Mouse (Mus musculus): ENCODE data around the gene Scfd2.

The Scfd2 gene

GRCm38 (mm10) chr5:74365984-74366709 is 165.4 kb downstream of the Scfd2 start:
- DNase-seq (ENCODE audit: low read depth, low spot score) = no peak

DNA sequence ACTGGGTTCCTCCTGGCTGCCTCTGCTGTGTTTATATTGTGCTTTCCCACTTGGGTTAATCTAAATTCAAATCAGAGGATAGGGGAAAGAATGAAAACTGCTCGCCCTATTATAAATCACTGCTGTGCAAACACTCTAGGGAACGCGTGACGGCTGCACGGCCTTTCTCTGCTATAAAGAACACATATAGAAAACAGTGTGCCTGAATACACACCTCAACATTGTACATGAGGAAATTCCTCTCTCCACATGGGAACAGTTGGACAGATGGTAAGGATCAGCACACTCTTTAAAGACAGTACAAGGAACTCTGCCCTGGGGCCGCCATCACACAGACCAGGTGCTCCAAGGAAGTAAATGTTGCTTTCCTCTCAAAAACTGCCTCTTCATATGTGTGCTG is 166.2 kb downstream of the Scfd2 start:
- DNase-seq (ENCODE audit: low read depth, low spot score) = no peak

- no peak for DNase-seq (ENCODE audit: low read depth, low spot score)
Measured at GRCm38 (mm10) chr5:74363296-74363695, 168.3 kb downstream of the Scfd2 start.

GRCm38 (mm10) chr5:74361531-74361930 is 170.0 kb downstream of the Scfd2 start:
- no peak for DNase-seq (ENCODE audit: low read depth, low spot score)

- no peak for DNase-seq (ENCODE audit: low read depth, low spot score)
Measured at GRCm38 (mm10) chr5:74358033-74358432, 173.5 kb downstream of the Scfd2 start.

DNA sequence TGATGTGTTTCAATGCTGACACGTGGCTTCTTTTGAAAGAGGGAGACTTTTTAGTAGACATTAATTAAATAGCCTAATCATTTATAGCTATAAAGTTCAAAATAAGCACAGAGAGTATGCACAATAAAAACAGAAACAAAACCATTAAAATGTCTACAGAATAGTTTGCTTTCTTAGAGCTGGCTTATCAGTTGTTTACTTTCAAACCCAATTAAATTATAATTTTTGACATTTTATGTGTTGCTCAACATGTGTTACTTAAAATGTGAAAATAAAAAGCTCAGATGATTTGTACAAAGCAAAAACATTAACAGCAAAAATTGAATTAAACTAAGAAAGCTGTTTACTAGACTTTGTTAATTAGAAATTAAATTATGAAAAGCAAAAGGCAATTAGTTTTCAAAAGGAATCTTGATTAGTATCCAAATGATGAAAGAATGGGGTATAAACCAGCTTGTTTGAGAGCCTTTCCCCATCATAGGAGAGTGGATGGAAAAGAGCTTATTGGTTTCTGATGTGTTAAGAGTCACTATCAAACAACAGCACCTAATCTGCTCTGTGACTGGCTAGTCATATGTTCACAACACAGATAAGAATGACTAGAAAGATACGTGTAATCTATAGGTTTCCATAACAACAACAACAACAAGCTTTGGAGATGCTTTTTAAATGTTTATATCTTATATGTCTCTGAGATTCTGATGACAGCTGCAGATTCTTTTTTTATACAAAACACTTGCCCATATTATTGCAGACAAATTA is 176.0 kb downstream of the Scfd2 start:
- no peak for DNase-seq (ENCODE audit: low read depth, low spot score)

GRCm38 (mm10) chr5:74350909-74351308 is 180.7 kb downstream of the Scfd2 start:
- DNase-seq (ENCODE audit: low read depth, low spot score) = no peak

DNA sequence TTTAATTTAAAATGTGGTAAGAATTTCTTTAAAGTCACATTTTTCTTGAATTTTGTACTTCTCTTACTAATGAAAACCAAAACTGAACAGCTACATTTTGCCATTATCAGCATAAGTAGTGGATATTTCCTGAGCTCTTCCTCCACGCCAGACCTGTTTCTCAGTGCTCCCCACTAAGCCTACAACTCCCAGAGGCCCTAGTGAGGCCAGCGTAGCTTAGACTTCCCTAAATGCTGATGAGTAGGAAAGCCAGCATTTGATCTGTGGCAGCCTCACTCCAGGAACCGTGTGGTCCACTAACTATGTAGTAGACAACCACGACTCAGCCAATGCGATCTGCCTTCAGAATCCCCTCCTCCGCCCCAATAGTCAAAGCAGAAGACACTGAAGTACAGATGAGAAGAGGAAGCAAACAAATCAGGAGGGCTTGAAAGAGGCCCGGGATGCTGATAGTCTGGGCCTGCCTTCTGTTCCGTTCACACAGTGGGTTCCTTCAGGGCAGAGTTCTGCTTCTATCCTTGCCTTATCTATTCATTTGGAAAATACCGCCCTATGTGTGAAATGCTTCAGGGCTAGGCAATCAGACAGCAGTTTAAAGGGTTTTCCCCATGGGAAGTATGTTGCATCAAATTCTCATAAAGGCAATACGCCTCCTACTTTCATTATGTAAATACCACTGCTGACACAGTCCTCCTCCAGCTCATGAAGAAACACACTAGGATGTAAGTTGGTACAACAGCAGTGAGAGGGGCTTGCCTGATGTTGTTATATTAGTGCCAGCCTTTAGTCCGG is 183.3 kb downstream of the Scfd2 start:
- no peak for DNase-seq (ENCODE audit: low read depth, low spot score)

DNA sequence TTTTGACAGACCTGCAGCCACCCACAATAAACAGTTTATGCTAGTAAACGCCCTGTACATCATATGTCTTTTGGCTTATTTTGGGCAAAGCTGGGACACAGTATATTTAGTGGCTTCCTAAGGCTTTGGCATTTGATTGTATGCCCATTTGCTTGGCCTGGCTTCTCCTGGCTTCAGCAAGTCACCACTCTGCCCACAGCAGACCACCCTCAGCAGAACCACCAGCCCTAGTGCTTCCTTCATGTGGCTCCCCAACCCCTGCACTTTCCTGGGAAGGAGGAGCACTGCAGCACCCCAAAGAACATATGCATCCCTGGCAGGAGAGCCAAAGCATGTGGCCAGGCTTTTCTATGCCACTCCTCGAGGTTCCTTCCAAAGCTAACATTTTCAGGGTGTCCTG is 188.5 kb downstream of the Scfd2 start:
- no peak for DNase-seq (ENCODE audit: low read depth, low spot score)

DNA sequence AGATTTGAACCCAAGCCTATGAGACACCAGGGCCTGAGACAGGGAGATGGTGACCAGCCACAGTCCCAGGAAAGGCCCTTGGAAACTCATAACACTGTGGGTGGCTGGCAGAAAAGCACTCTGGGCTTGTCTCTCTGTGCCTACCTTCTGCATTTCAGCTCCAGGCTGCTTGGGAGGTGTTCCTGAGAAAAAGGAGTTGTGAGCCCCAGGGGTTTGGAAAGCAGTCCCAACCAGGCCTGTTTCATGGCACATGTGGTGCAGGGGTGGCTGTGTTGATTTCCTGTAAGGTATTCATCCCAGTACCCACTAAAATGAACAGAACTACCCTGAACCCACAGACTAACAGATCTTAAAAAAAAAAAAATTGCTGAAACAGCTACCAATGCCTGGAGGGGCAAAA is 189.0 kb downstream of the Scfd2 start:
- no peak for DNase-seq (ENCODE audit: low read depth, low spot score)

DNA sequence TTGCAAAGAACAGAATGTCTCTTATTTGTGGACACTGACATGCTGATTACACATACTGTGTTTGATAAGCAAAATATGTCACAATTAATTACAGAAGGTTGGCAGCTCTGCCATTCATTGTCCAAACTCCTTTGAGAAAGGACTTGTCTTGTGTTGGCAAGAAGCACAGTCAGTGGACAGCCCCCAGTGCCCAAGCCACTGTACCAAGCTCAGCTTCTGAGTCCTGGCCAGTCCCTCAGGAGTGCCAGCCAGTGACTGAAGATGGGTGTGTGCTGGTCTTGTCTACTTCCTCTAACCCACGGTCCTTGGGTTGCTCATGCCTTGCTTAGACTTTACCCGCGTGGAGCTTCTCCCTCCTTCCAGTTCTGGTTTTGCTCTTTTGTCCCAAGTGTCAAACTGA is 194.1 kb downstream of the Scfd2 start:
- no peak for DNase-seq (ENCODE audit: low read depth, low spot score)

DNA sequence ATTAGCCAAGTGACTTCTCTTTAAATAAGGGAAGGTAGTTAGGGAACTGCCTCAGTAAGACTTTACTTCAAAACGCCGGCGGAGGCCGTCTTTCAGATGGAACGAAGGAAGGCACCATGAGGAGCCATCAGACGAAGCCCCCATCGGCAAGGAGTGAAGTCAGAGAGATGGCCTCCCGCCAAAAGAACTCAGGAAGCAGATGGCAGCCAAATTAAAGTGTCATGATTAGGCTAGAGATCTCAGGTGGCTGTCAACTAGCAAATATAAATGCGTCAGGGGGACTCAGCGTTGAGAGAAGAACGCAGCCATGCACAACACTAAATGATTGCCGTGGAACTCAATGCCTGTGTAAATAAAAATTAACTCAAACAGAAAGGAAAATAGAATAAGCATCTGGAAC is 194.8 kb downstream of the Scfd2 start:
- no peak for DNase-seq (ENCODE audit: low read depth, low spot score)

- no peak for DNase-seq (ENCODE audit: low read depth, low spot score)
Measured at GRCm38 (mm10) chr5:74333258-74333657, 198.3 kb downstream of the Scfd2 start.

GRCm38 (mm10) chr5:74326228-74326627 is 205.3 kb downstream of the Scfd2 start:
- no peak for DNase-seq (ENCODE audit: low read depth, low spot score)

- DNase-seq (ENCODE audit: low read depth, low spot score) = no peak
Measured at GRCm38 (mm10) chr5:74321010-74321746, 210.4 kb downstream of the Scfd2 start.

DNA sequence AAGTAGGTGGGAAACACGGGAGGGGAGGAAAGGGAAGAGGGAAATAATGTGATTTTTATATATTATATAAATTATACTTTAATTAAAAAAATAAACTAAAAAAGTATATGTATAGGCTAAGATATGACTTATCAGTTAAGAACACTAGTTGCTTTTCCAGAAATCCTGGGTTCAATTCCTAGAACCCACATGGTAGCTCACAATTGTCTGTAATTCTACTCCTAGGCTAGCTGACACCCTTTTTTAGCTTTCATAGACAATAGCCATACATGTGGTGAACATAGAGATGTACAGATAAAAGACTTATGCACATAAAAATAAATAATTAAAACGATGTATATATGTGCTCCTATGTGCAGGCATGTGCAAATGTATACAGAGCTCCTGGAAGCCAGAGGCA is 212.0 kb downstream of the Scfd2 start:
- no peak for DNase-seq (ENCODE audit: low read depth, low spot score)

DNA sequence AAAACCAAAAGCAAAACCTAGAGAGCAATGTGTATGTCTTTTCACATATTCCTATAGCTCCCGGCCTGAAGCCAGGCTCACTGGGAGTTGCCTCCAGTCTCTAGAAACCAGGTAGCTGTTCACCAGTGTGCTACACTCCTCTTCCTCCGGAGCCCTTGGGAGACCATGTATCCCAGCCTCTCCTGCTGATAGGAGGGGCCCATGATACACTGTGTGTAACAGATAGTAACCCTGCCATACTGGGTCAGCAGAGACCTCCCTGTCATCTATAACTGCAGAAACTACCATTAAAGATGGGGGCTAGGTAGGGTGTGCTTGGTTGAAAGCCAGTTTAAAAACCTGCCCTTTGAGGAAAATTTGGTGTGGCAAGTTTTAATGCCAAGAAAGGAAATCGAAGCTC is 214.4 kb downstream of the Scfd2 start:
- DNase-seq (ENCODE audit: low read depth, low spot score) = no peak

DNA sequence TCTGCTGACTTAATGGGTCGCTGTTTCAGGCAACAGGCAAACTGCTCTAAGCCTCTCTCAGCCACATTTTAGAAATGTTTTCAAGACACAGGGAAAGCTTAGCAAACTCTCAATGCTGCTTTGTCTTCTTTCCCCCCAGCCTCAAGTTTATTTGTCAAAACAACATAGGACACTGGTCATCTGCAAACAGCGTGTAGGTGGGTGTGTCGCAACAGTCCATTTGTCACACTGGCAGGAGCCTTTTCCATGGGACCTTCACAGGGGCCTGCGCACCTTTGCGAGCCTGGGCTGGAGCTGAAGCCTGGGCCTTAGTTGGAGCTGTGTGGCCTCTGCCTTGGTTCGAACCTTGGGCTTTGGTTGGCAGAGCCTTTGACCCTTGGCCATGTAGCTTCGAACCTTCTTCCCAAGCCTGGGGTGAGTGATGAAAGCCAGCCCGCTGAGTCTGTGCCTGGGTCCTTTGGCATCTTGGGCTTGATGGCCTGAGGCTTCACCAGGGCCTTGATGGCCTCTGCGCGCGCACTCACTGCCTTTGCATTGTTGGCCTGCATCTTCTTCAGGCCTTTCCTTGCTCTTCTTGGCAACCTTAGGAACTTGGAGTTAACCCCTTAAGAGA is 215.1 kb downstream of the Scfd2 start:
- DNase-seq (ENCODE audit: low read depth, low spot score) = no peak

GRCm38 (mm10) chr5:74315471-74316245 is 215.9 kb downstream of the Scfd2 start:
- no peak for DNase-seq (ENCODE audit: low read depth, low spot score)

DNA sequence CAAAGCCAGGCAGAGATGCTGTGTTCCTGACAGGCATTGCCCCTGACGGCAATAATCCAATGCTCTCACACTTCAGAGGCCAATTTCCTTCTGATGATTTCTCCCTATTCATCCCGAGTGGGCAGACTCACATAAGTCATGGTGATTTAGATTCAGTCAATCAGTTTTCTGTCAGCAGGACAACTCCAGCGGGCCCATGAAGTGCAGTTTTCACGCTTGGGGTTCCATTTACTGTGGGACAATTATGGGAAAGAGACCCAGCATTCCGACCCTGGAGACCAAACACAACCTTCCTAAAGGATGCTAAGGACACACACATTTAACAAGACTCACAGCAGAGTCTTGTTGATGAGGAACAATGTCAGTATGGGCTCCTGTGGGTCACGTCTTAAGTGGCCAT is 217.1 kb downstream of the Scfd2 start:
- DNase-seq (ENCODE audit: low read depth, low spot score) = no peak

DNA sequence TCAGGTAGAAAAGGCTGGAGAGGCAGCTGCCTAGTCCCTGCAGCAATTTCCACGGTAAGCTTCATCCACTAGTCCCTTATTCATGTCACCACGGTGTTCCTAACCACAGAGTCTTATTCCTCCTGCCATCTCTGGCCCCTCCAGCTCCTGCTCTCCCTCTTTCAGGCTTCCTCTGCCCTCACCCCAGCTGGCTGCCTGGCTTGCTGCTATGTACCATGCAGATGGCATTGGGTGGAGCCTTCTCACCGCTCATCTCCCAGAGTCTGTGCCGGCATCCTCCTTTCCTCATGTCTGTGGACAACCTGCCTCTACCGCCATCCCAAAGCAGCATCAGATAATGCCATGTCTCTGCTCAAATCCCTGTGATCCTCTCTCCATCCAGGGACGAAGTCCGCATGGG is 218.0 kb downstream of the Scfd2 start:
- DNase-seq (ENCODE audit: low read depth, low spot score) = no peak
